Mouse (Mus musculus): Measurements from ENCODE around the gene Slc16a4.

- TF ChIP-seq MAFK (IDR thresholded peaks at IDR 0.05; ENCODE audit: insufficient read depth, low read depth, low read length): no peak
- no peak for TF ChIP-seq ZC3H11A (IDR thresholded peaks at IDR 0.05; ENCODE audit: borderline replicate concordance, low read depth, low read length)
- TF ChIP-seq HCFC1 (IDR thresholded peaks at IDR 0.05; ENCODE audit: borderline replicate concordance, insufficient read depth, low read length): no peak
- TF ChIP-seq ZNF384 (IDR thresholded peaks at IDR 0.05; ENCODE audit: low read depth, low read length): no peak
- no peak for TF ChIP-seq CHD2 (IDR thresholded peaks at IDR 0.05; ENCODE audit: low read depth, low read length)
These were observed 44.2 kb upstream of the Slc16a4 start for GRCm38 (mm10) chr3:107246876-107247275.
